Mouse (Mus musculus) testis, adult 2 months (tissue): ENCODE measurements around the gene Gys2. TPM values are rescaled to one million over a fixed set of nuclear protein-coding genes. Genes with fewer than 3 reads are reported as not detected.

Source experiments
- H3K27ac ChIP-seq: fragments of 200-500 bp; 2 replicates; pipeline ENCODE4 v1.5.1; 2012; ENCODE audit warnings: low read depth, low read length; ENCODE audit not compliant: control insufficient read depth, insufficient read depth
- H3K27me3 ChIP-seq: fragments of 200-500 bp; 2 replicates; pipeline ENCODE4 v1.6.1; 2012; ENCODE audit warnings: mild to moderate bottlenecking, low read length, moderate library complexity; ENCODE audit not compliant: control insufficient read depth, insufficient read depth
- H3K36me3 ChIP-seq: fragments of 200-500 bp; 2 replicates; pipeline ENCODE4 v1.6.1; 2012; ENCODE audit warnings: mild to moderate bottlenecking, low read length; ENCODE audit not compliant: control insufficient read depth, insufficient read depth
- H3K4me1 ChIP-seq: fragments of 200-500 bp; 2 replicates; pipeline ENCODE4 v1.6.1; 2012; ENCODE audit warnings: low read length; ENCODE audit not compliant: control insufficient read depth, insufficient read depth
- H3K4me3 ChIP-seq: fragments of 200-500 bp; 2 replicates; pipeline ENCODE4 v1.5.1; 2012; ENCODE audit warnings: low read depth, mild to moderate bottlenecking, low read length, moderate library complexity, mixed read lengths; ENCODE audit not compliant: control insufficient read depth
- CTCF ChIP-seq: fragments of 200-500 bp; IDR thresholded peaks from 2 replicates; pipeline ENCODE4 v1.5.1; 2012; ENCODE audit warnings: low read depth, mild to moderate bottlenecking, inconsistent platforms, low read length, moderate library complexity; ENCODE audit not compliant: control insufficient read depth, insufficient read depth, insufficient replicate concordance
- POLR2A ChIP-seq: fragments of 200-500 bp; IDR thresholded peaks from 2 replicates; pipeline ENCODE4 v1.6.1; 2012; ENCODE audit warnings: low read depth, mild to moderate bottlenecking, inconsistent platforms, low read length, moderate library complexity; ENCODE audit not compliant: control insufficient read depth
- polyA plus RNA-seq: library from polyadenylated mRNA; depleted of rRNA; stranded (reverse); fragments of >200 nt; gene quantifications from 2 replicates; pipeline ENCODE4 v1.2.3, GENCODE M21; 2012

Gene Gys2
- polyA plus RNA-seq, 1 experiment = 0.14 TPM

GRCm38 (mm10) chr6:142485478-142486123 is 12.7 kb upstream of the Gys2 start:
- TF ChIP-seq CTCF (no peak), POLR2A (no peak)
- H3K27me3 ChIP-seq = no peaks in the 10 kb centered on the region
- H3K4me1 ChIP-seq = no peaks in the 10 kb centered on the region
- no peak overlapping the region for H3K27ac ChIP-seq
- H3K36me3 ChIP-seq = no peaks in the 10 kb centered on the region
- no peak overlapping the region for H3K4me3 ChIP-seq

GRCm38 (mm10) chr6:142477239-142477638 is 4.3 kb upstream of the Gys2 start:
- TF ChIP-seq CTCF (no peak), POLR2A (no peak)
- Histone ChIP-seq H3K27me3 (no peaks in the 10 kb centered on the region), H3K4me3 (no peak overlapping the region), H3K4me1 (no peaks in the 10 kb centered on the region), H3K27ac (no peak overlapping the region), H3K36me3 (no peaks in the 10 kb centered on the region)

GRCm38 (mm10) chr6:142471141-142471540 is 1.8 kb downstream of the Gys2 start:
- no peak for TF ChIP-seq POLR2A
- no peak for TF ChIP-seq CTCF
- Histone ChIP-seq H3K36me3 (no peaks in the 10 kb centered on the region), H3K4me1 (no peaks in the 10 kb centered on the region), H3K4me3 (no peak overlapping the region), H3K27me3 (no peaks in the 10 kb centered on the region), H3K27ac (no peak overlapping the region)

GRCm38 (mm10) chr6:142469602-142470001 is 3.3 kb downstream of the Gys2 start:
- no peaks in the 10 kb centered on the region for H3K27me3 ChIP-seq
- no peak for TF ChIP-seq CTCF
- TF ChIP-seq POLR2A = no peak
- no peak overlapping the region for H3K4me3 ChIP-seq
- H3K36me3 ChIP-seq = no peaks in the 10 kb centered on the region
- no peak overlapping the region for H3K27ac ChIP-seq
- no peaks in the 10 kb centered on the region for H3K4me1 ChIP-seq

GRCm38 (mm10) chr6:142462194-142462593 is 10.7 kb downstream of the Gys2 start:
- TF ChIP-seq CTCF = no peak
- H3K27ac ChIP-seq = no peak overlapping the region
- H3K4me3 ChIP-seq = no peak overlapping the region
- no peaks in the 10 kb centered on the region for H3K4me1 ChIP-seq
- no peaks in the 10 kb centered on the region for H3K36me3 ChIP-seq
- H3K27me3 ChIP-seq = no peaks in the 10 kb centered on the region

- Histone ChIP-seq H3K4me1 (no peaks in the 10 kb centered on the region), H3K27ac (no peak overlapping the region), H3K27me3 (no peaks in the 10 kb centered on the region), H3K4me3 (no peak overlapping the region), H3K36me3 (no peaks in the 10 kb centered on the region)
- TF ChIP-seq POLR2A = no peak
These were observed 13.8 kb downstream of the Gys2 start for GRCm38 (mm10) chr6:142459017-142459678.

- H3K4me1 ChIP-seq = no peaks in the 10 kb centered on the region
- no peak overlapping the region for H3K4me3 ChIP-seq
- H3K36me3 ChIP-seq = no peaks in the 10 kb centered on the region
- TF ChIP-seq CTCF = no peak
- no peak for TF ChIP-seq POLR2A
- H3K27me3 ChIP-seq = no peaks in the 10 kb centered on the region
- H3K27ac ChIP-seq = no peak overlapping the region
These were observed 14.9 kb downstream of the Gys2 start for GRCm38 (mm10) chr6:142458010-142458409.

- H3K4me1 ChIP-seq = no peaks in the 10 kb centered on the region
- no peak overlapping the region for H3K4me3 ChIP-seq
- TF ChIP-seq CTCF = no peak
- TF ChIP-seq POLR2A = no peak
- H3K36me3 ChIP-seq = no peaks in the 10 kb centered on the region
- no peaks in the 10 kb centered on the region for H3K27me3 ChIP-seq
- H3K27ac ChIP-seq = no peak overlapping the region
These were observed 17.5 kb downstream of the Gys2 start for GRCm38 (mm10) chr6:142455314-142455996.
